In the genomic region with DNA sequence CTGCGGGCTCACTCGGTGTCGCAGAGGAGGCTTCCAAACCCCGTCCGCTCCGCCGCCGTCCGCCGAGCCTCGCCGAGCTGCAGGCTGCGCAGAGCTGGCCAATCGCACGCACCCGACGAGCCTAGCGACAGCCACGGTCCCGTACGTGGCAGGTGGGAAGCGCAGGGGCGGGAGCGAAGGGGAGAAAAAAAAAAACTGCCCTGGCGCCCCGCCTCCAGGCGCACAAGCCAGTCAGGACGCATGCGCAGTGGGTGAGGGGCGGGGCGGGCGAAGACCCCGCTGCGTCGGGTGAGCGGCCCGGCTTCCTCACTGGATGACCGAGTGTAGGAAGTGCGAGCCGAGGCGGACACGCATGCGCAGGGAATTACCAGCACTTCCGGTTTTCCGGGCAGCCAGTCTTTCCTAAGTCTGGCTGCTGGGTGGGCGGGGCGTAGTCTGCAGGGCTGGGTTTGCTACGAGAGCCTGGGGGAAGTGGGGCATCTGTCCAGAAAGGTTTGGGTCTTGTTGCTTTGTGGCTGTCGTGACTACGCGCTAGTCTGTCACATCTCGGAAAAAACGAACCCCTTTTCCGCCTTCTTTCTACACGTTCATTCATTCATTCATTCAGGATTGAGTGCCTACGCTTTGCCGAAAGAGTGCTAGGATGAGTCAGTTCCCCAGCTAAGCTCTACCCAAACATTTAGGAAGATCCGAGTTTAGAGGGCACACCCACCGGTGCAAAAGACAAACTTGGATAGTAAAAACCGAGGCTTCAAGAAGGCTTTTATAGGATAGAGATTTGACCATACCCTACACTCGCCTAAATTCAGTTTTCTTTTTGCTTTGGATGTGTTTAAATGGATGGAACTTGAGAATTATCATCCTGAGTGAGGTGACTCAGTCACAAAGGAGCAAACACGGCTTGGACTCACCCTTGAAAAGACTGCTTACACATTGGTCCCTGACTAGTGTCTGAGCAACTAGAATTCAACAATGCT, we compare ENCODE assay signal across 8 mouse cellular contexts. TPM values are rescaled to one million over a fixed set of nuclear protein-coding genes. Genes with fewer than 3 reads are reported as not detected.
DNase-seq lines count a peak whose midpoint lies in the region; ATAC-seq and TF ChIP-seq lines count a peak whose summit lies in the region.

A gene (minus strand): TSS at position 227 of the 977 bp plus-strand sequence.

- H3K4me3 ChIP-seq in forebrain, embryonic 10.5 days = peak within 1 kb of the TSS; percentile 84
- H3K4me3 ChIP-seq in heart, embryonic 15.5 days = peak within 1 kb of the TSS; percentile 90
- peak within 1 kb of the TSS; percentile 72 to 92 for H3K4me3 ChIP-seq in liver, embryonic 14.5 days (ENCODE audit: insufficient read depth in 1 of 2, low read depth in 2 of 2, low read length in 2 of 2)
- H3K4me3 ChIP-seq in neural tube, embryonic 11.5 days (ENCODE audit: low read depth, low read length) = peak within 1 kb of the TSS; percentile 85
- H3K4me3 ChIP-seq in stomach, postnatal 0 days (ENCODE audit: low read depth, low read length) = peak within 1 kb of the TSS; percentile 72

- H3K27me3 ChIP-seq in forebrain, embryonic 10.5 days (ENCODE audit: poor library complexity, severe bottlenecking) = no peaks in the 10 kb centered on the region
- H3K27me3 ChIP-seq in heart, embryonic 15.5 days = no peaks in the 10 kb centered on the region
- H3K27me3 ChIP-seq in liver, embryonic 14.5 days (ENCODE audit: control insufficient read depth, insufficient read depth, low read length) = no peaks in the 10 kb centered on the region
- no peaks in the 10 kb centered on the region for H3K27me3 ChIP-seq in neural tube, embryonic 11.5 days (ENCODE audit: control insufficient read depth, insufficient read depth, low read length)
- no peaks in the 10 kb centered on the region for H3K27me3 ChIP-seq in stomach, postnatal 0 days (ENCODE audit: control insufficient read depth, insufficient read depth, low read length)

- under 1% methylated on average over 62 of the region's 62 CpGs for WGBS in forebrain, embryonic 10.5 days
- under 1% methylated on average over 60 of the region's 62 CpGs for WGBS in heart, embryonic 15.5 days
- WGBS in liver, embryonic 14.5 days (ENCODE audit: insufficient replicate concordance) = under 1% methylated on average over 62 of the region's 62 CpGs
- WGBS in neural tube, embryonic 11.5 days = under 1% methylated on average over 62 of the region's 62 CpGs
- WGBS in stomach, postnatal 0 days = under 1% methylated on average over 62 of the region's 62 CpGs

- peaks cover 12% of the 10 kb centered on the region for H3K4me1 ChIP-seq in forebrain, embryonic 10.5 days
- peaks cover 18% of the 10 kb centered on the region for H3K4me1 ChIP-seq in heart, embryonic 15.5 days (replicated peaks)
- peaks cover 27 to 31% of the 10 kb centered on the region in 2 experiments for H3K4me1 ChIP-seq in liver, embryonic 14.5 days (replicated peaks; ENCODE audit: control insufficient read depth in 2 of 2, insufficient read depth in 2 of 2, low read length in 1 of 2)
- H3K4me1 ChIP-seq in neural tube, embryonic 11.5 days (ENCODE audit: control insufficient read depth, insufficient read depth, low read length) = peaks cover 10% of the 10 kb centered on the region; the same call in 1 of the 2 replicates
- H3K4me1 ChIP-seq in stomach, postnatal 0 days (replicated peaks; ENCODE audit: control insufficient read depth, insufficient read depth) = no peaks in the 10 kb centered on the region

- no peak for TF ChIP-seq EP300 in liver, embryonic 14.5 days (IDR thresholded peaks at IDR 0.05; ENCODE audit: low read depth)
- TF ChIP-seq EP300 in stomach, postnatal 0 days (optimal IDR thresholded peaks at IDR 0.05) = no peak

- H3K36me3 ChIP-seq in forebrain, embryonic 10.5 days (replicated peaks) = peaks cover 7% of the 10 kb centered on the region
- peaks cover 5% of the 10 kb centered on the region; the same call in 1 of the 2 replicates for H3K36me3 ChIP-seq in heart, embryonic 15.5 days
- H3K36me3 ChIP-seq in liver, embryonic 14.5 days (replicated peaks; ENCODE audit: control insufficient read depth, insufficient read depth, low read depth) = peaks cover 3% of the 10 kb centered on the region; the same call in 1 of the 2 replicates
- H3K36me3 ChIP-seq in neural tube, embryonic 11.5 days (ENCODE audit: control insufficient read depth, insufficient read depth, low read length) = no peaks in the 10 kb centered on the region
- no peaks in the 10 kb centered on the region for H3K36me3 ChIP-seq in stomach, postnatal 0 days (ENCODE audit: control insufficient read depth, insufficient read depth, low read length)

- peak; percentile 95 for ATAC-seq in heart, embryonic 15.5 days (replicated peaks; ENCODE audit: insufficient number of reproducible peaks, insufficient read depth, low FRiP score, low read depth)
- ATAC-seq in liver, embryonic 14.5 days (ENCODE audit: insufficient read depth) = peak; percentile 90
- peak; percentile 96 for ATAC-seq in neural tube, embryonic 11.5 days (ENCODE audit: insufficient read depth, low FRiP score, low TSS enrichment)
- peak; percentile 97 for ATAC-seq in stomach, postnatal 0 days (ENCODE audit: low FRiP score, low TSS enrichment)

- H3K9ac ChIP-seq in heart, embryonic 15.5 days = peak within 1 kb of the TSS; percentile 92
- H3K9ac ChIP-seq in liver, embryonic 14.5 days (replicated peaks) = peak within 1 kb of the TSS; percentile 99
- peak within 1 kb of the TSS; percentile 78 for H3K9ac ChIP-seq in neural tube, embryonic 11.5 days (ENCODE audit: low read length)
- peak within 1 kb of the TSS; percentile 88 for H3K9ac ChIP-seq in stomach, postnatal 0 days (ENCODE audit: low read length)

- peak within 1 kb of the TSS; percentile 70 for H3K4me2 ChIP-seq in heart, embryonic 15.5 days
- H3K4me2 ChIP-seq in liver, embryonic 14.5 days (ENCODE audit: low read depth) = peak within 1 kb of the TSS; percentile 73
- H3K4me2 ChIP-seq in neural tube, embryonic 11.5 days (ENCODE audit: low read depth) = peak within 1 kb of the TSS; percentile 64
- H3K4me2 ChIP-seq in stomach, postnatal 0 days (replicated peaks; ENCODE audit: low read depth) = peak within 1 kb of the TSS; percentile 68

- no peak for TF ChIP-seq CTCF in liver, embryonic 14.5 days (IDR thresholded peaks at IDR 0.05; ENCODE audit: low read depth)
- no peak for TF ChIP-seq CTCF in stomach, postnatal 0 days (IDR thresholded peaks at IDR 0.05; ENCODE audit: low read depth)

- H3K9me3 ChIP-seq in forebrain, embryonic 10.5 days = no peaks in the 10 kb centered on the region
- no peaks in the 10 kb centered on the region for H3K9me3 ChIP-seq in heart, embryonic 15.5 days (replicated peaks)
- H3K9me3 ChIP-seq in liver, embryonic 14.5 days (ENCODE audit: control insufficient read depth, low read length) = no peaks in the 10 kb centered on the region
- no peaks in the 10 kb centered on the region for H3K9me3 ChIP-seq in neural tube, embryonic 11.5 days (ENCODE audit: control insufficient read depth, low read length)
- H3K9me3 ChIP-seq in stomach, postnatal 0 days (ENCODE audit: control insufficient read depth, low read length) = no peaks in the 10 kb centered on the region

- peak within 1 kb of the TSS; percentile 99 for H3K27ac ChIP-seq in forebrain, embryonic 10.5 days
- peak within 1 kb of the TSS; percentile 96 for H3K27ac ChIP-seq in heart, embryonic 15.5 days
- H3K27ac ChIP-seq in liver, embryonic 14.5 days = peak within 1 kb of the TSS; percentile 87
- peak within 1 kb of the TSS; percentile 97 for H3K27ac ChIP-seq in neural tube, embryonic 11.5 days (ENCODE audit: low read depth, low read length)
- peak within 1 kb of the TSS; percentile 96 for H3K27ac ChIP-seq in stomach, postnatal 0 days (replicated peaks)

- peak; percentile 95 for DNase-seq in CD8-positive naive resting alpha-beta T cell, adult 2 months (ENCODE audit: low read depth in 2 of 2, low spot score in 2 of 2)
- DNase-seq in c-Kit-positive CD71-negative TER-119-negative erythroid progenitor cells, embryonic 14.5 days (ENCODE audit: low read depth) = peak; percentile 97
- DNase-seq in forebrain, embryonic 10.5 days (ENCODE audit: extremely low spot score, low spot score) = peak; percentile 100
- peak; percentile 99 to 100 for DNase-seq in kidney, postnatal 25 days
- DNase-seq in liver, embryonic 14.5 days (ENCODE audit: low read depth in 3 of 3, low spot score in 3 of 3) = peak; percentile 97 to 98 (median 97)
- peak; percentile 100 for DNase-seq in neural tube, embryonic 11.5 days (ENCODE audit: low spot score)
- DNase-seq in stomach, postnatal 0 days (ENCODE audit: low spot score) = peak; percentile 100

RNA-seq across cellular contexts. Expression of the gene that starts here (rescaled TPM):
- polyA plus RNA-seq in forebrain, embryonic 10.5 days (2016; fragmentation: Nextera tagmentation; extraction: Ambion mirVana) = 180 and 184 TPM in 2 replicates
- polyA plus RNA-seq in heart, embryonic 15.5 days (2015; fragmentation: Nextera tagmentation; extraction: Ambion mirVana) = 113 and 119 TPM in 2 replicates
- 40.7 and 48.1 TPM in 2 replicates for polyA plus RNA-seq in liver, embryonic 14.5 days (2012; rRNA removed)
- 74.2 and 74.5 TPM in 2 replicates for polyA plus RNA-seq in liver, embryonic 14.5 days (2014; fragmentation: Nextera tagmentation; extraction: Ambion mirVana)
- 213 and 219 TPM in 2 replicates for polyA plus RNA-seq in neural tube, embryonic 11.5 days (2014; fragmentation: Nextera tagmentation; extraction: Ambion mirVana)
- 115 and 117 TPM in 2 replicates for polyA plus RNA-seq in stomach, postnatal 0 days (2015; fragmentation: Nextera tagmentation; extraction: Ambion mirVana)

Comparison
In these comparisons a context has a peak if more than half of its experiments do, and no peak if none do; other contexts are left out.
1. Peak in every context shown above with its lines: DNase-seq, ATAC-seq, H3K4me3 ChIP-seq and H3K27ac ChIP-seq.